Mouse (Mus musculus): ENCODE data around the gene Olfr9.

- TF ChIP-seq USF1 (IDR thresholded peaks at IDR 0.05; ENCODE audit: low read depth) (no peak), POLR2AphosphoS2 (IDR thresholded peaks at IDR 0.05; ENCODE audit: insufficient read length, low read depth) (no peak)
Measured at GRCm38 (mm10) chr10:128976395-128976794, 12.8 kb upstream of the Olfr9 start.

Data from myocyte (in vitro differentiated cells).